Mouse (Mus musculus) E14TG2a.4 (cell line): Measurements from ENCODE around the gene Zbtb22.
"Not testable (repeated sequence)": the region's sequence is repeated elsewhere in the genome, so short reads cannot be mapped to it uniquely, and the experiment has no call there.

Source experiments
- H3K27me3 ChIP-seq: 2 replicates; pipeline ENCODE4 v1.6.1; 2014; ENCODE audit warnings: low read length, control low read depth; ENCODE audit not compliant: insufficient read depth
- H3K36me3 ChIP-seq: 2 replicates; pipeline ENCODE4 v1.6.1; 2014; ENCODE audit warnings: low read length, control low read depth; ENCODE audit not compliant: insufficient read depth
- H3K4me1 ChIP-seq: replicated peaks from 2 replicates; pipeline ENCODE4 v1.6.1; 2014; ENCODE audit warnings: low read depth, low read length, control low read depth
- H3K4me3 ChIP-seq: replicated peaks from 2 replicates; pipeline ENCODE4 v1.5.1; 2014; ENCODE audit warnings: mild to moderate bottlenecking, low read length
- H3K9me3 ChIP-seq: 2 replicates; pipeline ENCODE4 v1.6.1; 2014; ENCODE audit warnings: low read length, control low read depth
- CTCF ChIP-seq: conservative IDR thresholded peaks from 2 replicates; pipeline ENCODE4 v1.5.1; 2014; ENCODE audit warnings: low read length
- NANOG ChIP-seq: IDR thresholded peaks from 2 replicates; pipeline ENCODE4 v1.6.1; 2014; ENCODE audit warnings: borderline replicate concordance, low read length, mixed read lengths
- POU5F1 ChIP-seq: IDR thresholded peaks from 2 replicates; pipeline ENCODE4 v1.6.1; 2014; ENCODE audit warnings: low read length, borderline replicate concordance

Gene Zbtb22

DNA sequence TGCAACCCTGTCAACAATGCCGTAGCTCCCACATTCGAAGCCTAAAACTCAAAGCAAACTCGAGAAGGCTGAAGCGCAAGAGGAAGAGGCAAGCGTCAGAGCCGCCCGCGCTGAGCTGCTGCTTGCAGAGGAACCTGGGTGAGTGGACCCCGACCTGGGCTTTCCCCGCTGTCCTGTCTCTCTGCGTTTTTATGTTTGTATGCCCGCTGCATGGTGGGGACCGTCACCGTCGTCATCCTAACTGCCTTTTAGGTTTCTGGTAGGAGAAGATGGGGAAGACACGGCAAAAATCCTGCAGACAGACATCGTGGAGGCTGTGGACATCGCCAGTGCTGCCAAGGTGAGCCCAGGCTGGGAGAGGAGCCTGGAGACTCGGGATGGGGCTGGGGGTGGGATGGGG, 25.7 kb downstream of the Zbtb22 start:
- Histone ChIP-seq H3K36me3 (peaks cover 81% of the 10 kb centered on the region), H3K9me3 (no peaks in the 10 kb centered on the region), H3K4me3 (peak overlapping the region; percentile 99), H3K27me3 (no peaks in the 10 kb centered on the region), H3K4me1 (peaks cover 56% of the 10 kb centered on the region)
- TF ChIP-seq POU5F1 (no peak), CTCF (no peak), NANOG (no peak)

GRCm38 (mm10) chr17:33943454-33943853, 27.8 kb downstream of the Zbtb22 start:
- H3K27me3 ChIP-seq: no peaks in the 10 kb centered on the region
- H3K36me3 ChIP-seq: peaks cover 83% of the 10 kb centered on the region
- H3K9me3 ChIP-seq: no peaks in the 10 kb centered on the region
- peaks cover 53% of the 10 kb centered on the region for H3K4me1 ChIP-seq
- no peak for TF ChIP-seq NANOG
- TF ChIP-seq POU5F1: no peak
- no peak for TF ChIP-seq CTCF
- H3K4me3 ChIP-seq: no peak overlapping the region

- H3K27me3 ChIP-seq: no peaks in the 10 kb centered on the region
- peaks cover 61% of the 10 kb centered on the region for H3K4me1 ChIP-seq
- H3K4me3 ChIP-seq: no peak overlapping the region
- H3K9me3 ChIP-seq: no peaks in the 10 kb centered on the region
- H3K36me3 ChIP-seq: peaks cover 93% of the 10 kb centered on the region
- TF ChIP-seq POU5F1: no peak
- TF ChIP-seq CTCF: no peak
- no peak for TF ChIP-seq NANOG
Measured at GRCm38 (mm10) chr17:33947430-33948089, 31.9 kb downstream of the Zbtb22 start.

DNA sequence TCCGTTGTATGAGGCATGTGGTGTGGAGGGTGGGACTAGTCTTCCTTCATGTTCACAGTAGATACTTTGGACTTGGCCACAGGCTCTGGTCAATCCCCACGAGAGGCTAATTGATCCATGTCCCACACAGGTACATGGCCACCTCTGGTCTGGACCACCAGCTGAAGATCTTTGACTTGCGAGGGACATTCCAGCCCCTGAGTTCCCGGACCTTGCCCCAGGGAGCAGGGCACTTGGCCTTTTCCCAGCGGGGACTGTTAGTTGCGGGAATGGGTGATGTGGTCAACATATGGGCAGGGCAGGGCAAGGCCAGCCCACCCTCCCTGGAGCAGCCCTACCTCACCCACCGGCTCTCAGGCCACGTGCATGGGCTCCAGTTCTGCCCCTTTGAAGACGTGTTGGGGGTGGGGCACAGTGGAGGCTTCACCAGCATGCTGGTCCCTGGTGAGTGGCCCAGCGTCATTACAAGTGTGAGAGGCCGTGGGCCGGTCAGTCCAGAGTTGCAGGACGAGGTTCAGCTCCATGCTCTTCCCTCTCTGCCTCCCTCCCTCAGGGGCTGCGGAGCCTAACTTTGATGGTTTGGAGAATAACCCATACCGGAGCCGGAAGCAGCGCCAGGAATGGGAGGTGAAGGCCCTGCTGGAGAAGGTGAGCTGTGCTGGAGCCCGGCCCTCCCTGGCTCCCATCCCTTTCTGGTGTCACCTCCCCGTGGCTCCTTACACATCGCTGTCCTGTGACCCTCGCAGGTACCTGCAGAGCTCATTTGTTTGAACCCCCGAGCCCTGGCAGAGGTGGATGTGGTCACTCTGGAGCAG, 32.6 kb downstream of the Zbtb22 start:
- Histone ChIP-seq H3K4me1 (peaks cover 62% of the 10 kb centered on the region), H3K4me3 (peak overlapping the region; percentile 45; the same call in 1 of the 2 replicates), H3K9me3 (no peaks in the 10 kb centered on the region), H3K36me3 (peaks cover 93% of the 10 kb centered on the region), H3K27me3 (no peaks in the 10 kb centered on the region)
- TF ChIP-seq CTCF (no peak), NANOG (no peak), POU5F1 (no peak)

- H3K9me3 ChIP-seq: no peaks in the 10 kb centered on the region
- H3K4me3 ChIP-seq: peak overlapping the region; percentile 45
- no peak for TF ChIP-seq CTCF
- no peak for TF ChIP-seq POU5F1
- TF ChIP-seq NANOG: no peak
- peaks cover 63% of the 10 kb centered on the region for H3K4me1 ChIP-seq
- H3K36me3 ChIP-seq: peaks cover 93% of the 10 kb centered on the region
- H3K27me3 ChIP-seq: no peaks in the 10 kb centered on the region
Measured at GRCm38 (mm10) chr17:33948905-33949537, 33.3 kb downstream of the Zbtb22 start.

GRCm38 (mm10) chr17:33950131-33950625, 34.5 kb downstream of the Zbtb22 start:
- TF ChIP-seq NANOG: no peak
- H3K36me3 ChIP-seq: peaks cover 93% of the 10 kb centered on the region
- H3K27me3 ChIP-seq: no peaks in the 10 kb centered on the region
- no peaks in the 10 kb centered on the region for H3K9me3 ChIP-seq
- H3K4me3 ChIP-seq: peak overlapping the region; percentile 95
- peaks cover 65% of the 10 kb centered on the region for H3K4me1 ChIP-seq

- Histone ChIP-seq H3K27me3 (no peaks in the 10 kb centered on the region), H3K4me1 (peaks cover 66% of the 10 kb centered on the region), H3K4me3 (peak within 1 kb of the TSS; percentile 95), H3K36me3 (peaks cover 83% of the 10 kb centered on the region), H3K9me3 (no peaks in the 10 kb centered on the region)
- TF ChIP-seq CTCF (no peak), POU5F1 (no peak), NANOG (peak; percentile 50; the same call in 1 of the 2 replicates)
Measured at GRCm38 (mm10) chr17:33951021-33951946, 35.6 kb downstream of the Zbtb22 start, which contains the start of gene B3galt4. TSS of gene B3galt4 (minus strand) at chr17:33951488.

DNA sequence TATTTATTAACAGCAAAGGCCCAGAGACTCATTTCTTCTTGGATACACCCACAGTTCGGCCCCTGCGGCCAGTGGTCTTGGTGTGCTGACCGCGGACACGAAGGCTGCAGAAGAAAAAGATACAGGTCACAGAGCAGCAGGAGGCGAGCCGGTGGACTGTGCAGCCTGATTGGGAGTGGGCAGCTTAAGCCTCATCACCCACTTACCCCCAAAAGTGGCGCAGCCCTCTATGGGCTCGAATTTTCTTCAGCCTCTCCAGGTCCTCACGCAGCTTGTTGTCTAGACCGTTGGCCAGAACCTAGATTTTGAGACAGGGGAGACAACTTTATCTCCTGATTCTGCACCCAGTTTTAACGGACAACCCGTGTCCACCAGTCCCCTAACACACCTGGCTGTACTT, 36.3 kb downstream of the Zbtb22 start:
- Histone ChIP-seq H3K4me1 (peaks cover 72% of the 10 kb centered on the region), H3K36me3 (peaks cover 75% of the 10 kb centered on the region), H3K4me3 (peak overlapping the region; percentile 95)
- not testable (repeated sequence) for H3K9me3 ChIP-seq, H3K27me3 ChIP-seq
